Mouse (Mus musculus) limb, embryonic 11.5 days (tissue): ENCODE measurements around the gene Kmt2b. TPM values are rescaled to one million over a fixed set of nuclear protein-coding genes. Genes with fewer than 3 reads are reported as not detected.

Experiments used
- ATAC-seq: fragments of 200-750 bp; cut with Nextera tagmentation; 2 replicates; pipeline ENCODE4 v1.8.0; 2017; ENCODE audit warnings: low read depth; ENCODE audit not compliant: insufficient number of reproducible peaks, low FRiP score, low TSS enrichment
- DNase-seq: peaks from one replicate; pipeline ENCODE4 v3.0.0-alpha.2; 2015; ENCODE audit warnings: low spot score
- H3K27ac ChIP-seq: fragments of 300-500 bp; sonication (generic); replicated peaks from 2 replicates; pipeline ENCODE4 v1.5.1; 2014; ENCODE audit warnings: low read depth, mild to moderate bottlenecking, low read length
- H3K27me3 ChIP-seq: fragments of 300-500 bp; sonication (generic); 2 replicates; pipeline ENCODE4 v1.6.1; 2014; ENCODE audit warnings: mild to moderate bottlenecking, low read length, mixed read lengths; ENCODE audit not compliant: control insufficient read depth, insufficient read depth
- H3K36me3 ChIP-seq: fragments of 300-500 bp; sonication (generic); 2 replicates; pipeline ENCODE4 v1.6.1; 2014; ENCODE audit warnings: mild to moderate bottlenecking, low read length, moderate library complexity, mixed read lengths; ENCODE audit not compliant: control insufficient read depth, insufficient read depth
- H3K4me1 ChIP-seq: fragments of 300-500 bp; sonication (generic); 2 replicates; pipeline ENCODE4 v1.6.1; 2014; ENCODE audit warnings: low read length, mixed read lengths; ENCODE audit not compliant: control insufficient read depth, insufficient read depth
- H3K4me2 ChIP-seq: fragments of 300-500 bp; sonication (generic); 2 replicates; pipeline ENCODE4 v1.6.1; 2014; ENCODE audit warnings: low read depth, mild to moderate bottlenecking, moderate library complexity; ENCODE audit not compliant: severe bottlenecking
- H3K4me3 ChIP-seq: fragments of 300-500 bp; sonication (generic); 2 replicates; pipeline ENCODE4 v1.5.1; 2014; ENCODE audit warnings: low read depth, low read length
- H3K9ac ChIP-seq: fragments of 300-500 bp; sonication (generic); 2 replicates; pipeline ENCODE4 v1.6.1; 2014; ENCODE audit warnings: mild to moderate bottlenecking, low read length
- H3K9me3 ChIP-seq: fragments of 300-500 bp; sonication (generic); 2 replicates; pipeline ENCODE4 v1.6.1; 2016; ENCODE audit warnings: low read length; ENCODE audit not compliant: control insufficient read depth
- WGBS: fragments of 180-500 bp; shearing (Covaris S2); extraction: QIAGEN DNeasy Blood & Tissue Kit; methylation state at CpG from one replicate; pipeline ENCODE4 v1.1.7; 2014; 5-methylcytosine and 5-hydroxymethylcytosine counted together
- polyA plus RNA-seq: library from polyadenylated mRNA; unstranded; fragments of >200 nt; fragmentation: Nextera tagmentation; extraction: Ambion mirVana; gene quantifications from 2 replicates; pipeline ENCODE4 v1.2.1, GENCODE M21; 2014

Gene Kmt2b
- polyA plus RNA-seq = 11.9 and 14.1 TPM in 2 replicates

- H3K9me3 ChIP-seq = no peaks in the 10 kb centered on the region
- ATAC-seq (peak; percentile 95), DNase-seq (peak; percentile 97)
- H3K27me3 ChIP-seq = no peaks in the 10 kb centered on the region
- peaks cover 11% of the 10 kb centered on the region for H3K4me1 ChIP-seq
- WGBS = under 1% methylated on average over 48 of the region's 68 CpGs
- H3K27ac ChIP-seq = peak within 1 kb of the TSS; percentile 91
- H3K4me3 ChIP-seq = peak within 1 kb of the TSS; percentile 84
- peak within 1 kb of the TSS; percentile 84 for H3K4me2 ChIP-seq
- peaks cover 17% of the 10 kb centered on the region for H3K36me3 ChIP-seq
- H3K9ac ChIP-seq = peak within 1 kb of the TSS; percentile 92
These were observed at the start of gene Kmt2b for GRCm38 (mm10) chr7:30588676-30589434. Gene Kmt2b (minus strand): TSS chr7:30588726.

GRCm38 (mm10) chr7:30636395-30636794 is 47.9 kb upstream of the Kmt2b start:
- Histone ChIP-seq H3K4me2 (no peak overlapping the region; the same call in 1 of the 2 replicates), H3K27me3 (peaks cover 33% of the 10 kb centered on the region), H3K9ac (0 out of 2 replicates have a peak overlapping the region, but pooled peaks have one; percentile 18), H3K4me3 (no peak overlapping the region), H3K36me3 (peaks cover 4% of the 10 kb centered on the region; the same call in 1 of the 2 replicates), H3K9me3 (no peaks in the 10 kb centered on the region), H3K27ac (no peak overlapping the region), H3K4me1 (peaks cover 3% of the 10 kb centered on the region; the same call in 1 of the 2 replicates)
- DNase-seq (no peak), ATAC-seq (no peak)
- WGBS = 20% methylated on average over 11 of the region's 11 CpGs

GRCm38 (mm10) chr7:30635752-30636151 is 47.2 kb upstream of the Kmt2b start, which contains the start of gene Etv2:
Gene Etv2 (minus strand): TSS chr7:30635852.
- Histone ChIP-seq H3K4me3 (peak within 1 kb of the TSS; percentile 19; the same call in 1 of the 2 replicates), H3K9me3 (no peaks in the 10 kb centered on the region), H3K27ac (no peak within 1 kb of the TSS), H3K4me1 (peaks cover 3% of the 10 kb centered on the region; the same call in 1 of the 2 replicates), H3K27me3 (peaks cover 33% of the 10 kb centered on the region), H3K9ac (0 out of 2 replicates have a peak within 1 kb of the TSS, but pooled peaks have one; percentile 18), H3K36me3 (no peaks in the 10 kb centered on the region), H3K4me2 (peak within 1 kb of the TSS; percentile 11; the same call in 1 of the 2 replicates)
- DNase-seq = no peak
- ATAC-seq = no peak
- WGBS = 4% methylated on average over 5 of the region's 5 CpGs

- Histone ChIP-seq H3K9me3 (no peaks in the 10 kb centered on the region), H3K27ac (no peak overlapping the region), H3K4me2 (peak overlapping the region; percentile 11; the same call in 1 of the 2 replicates), H3K4me3 (peak overlapping the region; percentile 19; the same call in 1 of the 2 replicates), H3K4me1 (peaks cover 3% of the 10 kb centered on the region; the same call in 1 of the 2 replicates), H3K27me3 (peaks cover 33% of the 10 kb centered on the region), H3K36me3 (no peaks in the 10 kb centered on the region), H3K9ac (no peak overlapping the region)
- ATAC-seq = peak; percentile 60
- under 1% methylated on average over 20 of the region's 20 CpGs for WGBS
- DNase-seq = peak; percentile 86
These were observed 46.1 kb upstream of the Kmt2b start for GRCm38 (mm10) chr7:30634621-30635020.

- H3K9ac ChIP-seq = no peak overlapping the region
- H3K4me2 ChIP-seq = peak overlapping the region; percentile 11; the same call in 1 of the 2 replicates
- no peaks in the 10 kb centered on the region for H3K9me3 ChIP-seq
- H3K27me3 ChIP-seq = peaks cover 33% of the 10 kb centered on the region
- no peak for ATAC-seq
- peaks cover 2% of the 10 kb centered on the region; the same call in 1 of the 2 replicates for H3K4me1 ChIP-seq
- WGBS = 5% methylated on average over 27 of the region's 27 CpGs
- peak overlapping the region; percentile 7; the same call in 1 of the 2 replicates for H3K4me3 ChIP-seq
- H3K36me3 ChIP-seq = no peaks in the 10 kb centered on the region
- H3K27ac ChIP-seq = no peak overlapping the region
- DNase-seq = peak; percentile 46
These were observed 45.4 kb upstream of the Kmt2b start for GRCm38 (mm10) chr7:30633762-30634412.

GRCm38 (mm10) chr7:30629013-30629412 is 40.5 kb upstream of the Kmt2b start:
- no peak for ATAC-seq
- Histone ChIP-seq H3K9me3 (no peaks in the 10 kb centered on the region), H3K4me3 (no peak overlapping the region), H3K9ac (no peak overlapping the region), H3K4me2 (no peak overlapping the region), H3K27ac (no peak overlapping the region), H3K36me3 (no peaks in the 10 kb centered on the region), H3K27me3 (peaks cover 14% of the 10 kb centered on the region), H3K4me1 (peaks cover 6% of the 10 kb centered on the region; the same call in 1 of the 2 replicates)
- DNase-seq = no peak

- Histone ChIP-seq H3K4me2 (no peak overlapping the region), H3K27ac (no peak overlapping the region), H3K36me3 (peaks cover 11% of the 10 kb centered on the region), H3K4me1 (peaks cover 6% of the 10 kb centered on the region; the same call in 1 of the 2 replicates), H3K4me3 (no peak overlapping the region), H3K27me3 (no peaks in the 10 kb centered on the region), H3K9ac (no peak overlapping the region), H3K9me3 (no peaks in the 10 kb centered on the region)
- ATAC-seq (no peak), DNase-seq (no peak)
- WGBS = 84% methylated on average over 5 of the region's 5 CpGs
These were observed 38.1 kb upstream of the Kmt2b start for GRCm38 (mm10) chr7:30626647-30627046.
